Mouse (Mus musculus) cerebellum, adult 2 months (tissue): ENCODE results near the gene Smarcc1.

Source experiments
- CTCF ChIP-seq: fragments of 200-500 bp; IDR thresholded peaks from 2 replicates; pipeline ENCODE4 v1.5.1; 2011; ENCODE audit warnings: low read depth, mild to moderate bottlenecking, control low read depth, low read length, moderate library complexity, borderline replicate concordance; ENCODE audit not compliant: insufficient read depth
- POLR2A ChIP-seq: fragments of 200-500 bp; IDR thresholded peaks from 2 replicates; pipeline ENCODE4 v1.6.1; 2011; ENCODE audit warnings: low read length, control low read depth, borderline replicate concordance; ENCODE audit not compliant: insufficient read depth

GRCm38 (mm10) chr9:110228671-110229070, 111.2 kb downstream of the Smarcc1 start:
- TF ChIP-seq CTCF (no peak), POLR2A (no peak)
